26 mouse cellular contexts compared by ENCODE assay signal in genomic region chr9:14408044-14408443, GRCm38 (mm10).
"Had no signal": no experiment of that assay in that cellular context is flagged by ENCODE, and none has a peak within 500 bp of the region (broad histone marks: within the 10 kb centered on the region; RNA-seq: fewer than 3 reads in every experiment).

No protein-coding gene starts in this region.

- H3K36me3 ChIP-seq: limb, embryonic 12.5 days; limb, embryonic 15.5 days; neural tube, embryonic 12.5 days; neural tube, embryonic 15.5 days had no signal

- H3K9me3 ChIP-seq: limb, embryonic 12.5 days; limb, embryonic 15.5 days; neural tube, embryonic 12.5 days; neural tube, embryonic 15.5 days had no signal

- DNase-seq: kidney, adult 18-20 months; kidney, adult 9 months; kidney, postnatal 14 days; kidney, postnatal 4 days; layer of hippocampus, postnatal 36 days; left cerebral cortex, postnatal 4 days; lung, embryonic 14.5 days; midbrain, embryonic 14.5 days; right cerebral cortex, adult 18-20 months; right cerebral cortex, postnatal 14 days; right cerebral cortex, postnatal 4 days; thymus, adult 2 months; thymus, postnatal 14 days had no signal

- H3K9ac ChIP-seq: limb, embryonic 12.5 days; limb, embryonic 15.5 days; lung, embryonic 14.5 days; neural tube, embryonic 12.5 days; neural tube, embryonic 15.5 days had no signal

- H3K4me2 ChIP-seq: limb, embryonic 12.5 days; limb, embryonic 15.5 days; lung, embryonic 14.5 days; midbrain, embryonic 11.5 days; neural tube, embryonic 12.5 days; neural tube, embryonic 15.5 days had no signal

- H3K4me3 ChIP-seq: layer of hippocampus, adult 2 months; left cerebral cortex, adult 2 months; limb, embryonic 12.5 days; limb, embryonic 15.5 days; megakaryocyte, embryonic 14.5 days; neural tube, embryonic 12.5 days; neural tube, embryonic 15.5 days had no signal

- ATAC-seq: inflammation-experienced regulatory T-cells, adult 6 months; intestine, embryonic 16.5 days; lung, postnatal 0 days had no signal

- H3K27me3 ChIP-seq: limb, embryonic 12.5 days; limb, embryonic 15.5 days; neural tube, embryonic 12.5 days; neural tube, embryonic 15.5 days had no signal

- H3K4me1 ChIP-seq: limb, embryonic 12.5 days; limb, embryonic 15.5 days; neural tube, embryonic 12.5 days; neural tube, embryonic 15.5 days had no signal

- H3K27ac ChIP-seq: layer of hippocampus, adult 2 months; left cerebral cortex, adult 2 months; limb, embryonic 12.5 days; limb, embryonic 15.5 days; macrophage; neural tube, embryonic 12.5 days; neural tube, embryonic 15.5 days; stomach, postnatal 0 days had no signal
